Mouse (Mus musculus) layer of hippocampus, postnatal 10 days (tissue): ENCODE measurements around the gene Vmn2r7. TPM values are rescaled to one million over a fixed set of nuclear protein-coding genes. Genes with fewer than 3 reads are reported as not detected.
A peak's percentile ranks its signal among the peaks of the same experiment; 100 is the strongest.
"Not testable (repeated sequence)": the region's sequence is repeated elsewhere in the genome, so short reads cannot be mapped to it uniquely, and the experiment has no call there.

Experiments used
- DNase-seq, 2 experiments: peaks; one replicate each; pipeline ENCODE4 v3.0.0; 2021; ENCODE audit warnings: low spot score in 2 of 2
- long read RNA-seq: library from polyadenylated mRNA; stranded (forward); transcript quantifications from one replicate; pipeline ENCODE4 v2.0.0, GENCODE M21; 2023
- total RNA-seq, 2 experiments: library from RNA; stranded (reverse); gene quantifications; 2 replicates each; pipeline ENCODE4 v1.2.3; 2021

Gene Vmn2r7
- total RNA-seq: not detected
- long read RNA-seq: 0 reads

DNA sequence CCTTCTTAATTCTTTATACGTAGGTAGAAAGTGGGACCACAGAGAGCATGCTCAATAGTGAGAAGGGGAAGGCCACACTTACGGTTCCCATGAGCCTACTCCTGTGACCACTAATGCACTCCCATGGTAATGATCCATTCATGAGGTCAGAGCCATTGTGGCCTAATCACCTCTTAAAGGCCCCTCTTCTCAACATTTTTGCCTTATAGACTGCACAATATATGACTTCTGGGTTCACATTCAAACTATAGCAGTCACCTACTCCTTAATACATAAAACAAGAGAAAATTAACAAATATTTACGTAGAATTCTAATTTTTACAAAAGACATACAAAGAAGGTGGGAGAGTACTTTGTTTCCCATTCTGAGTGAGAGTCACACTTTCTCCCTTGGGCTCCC, at the start of gene Vmn2r7:
Gene Vmn2r7, minus strand, starts transcription at position 101 of the 400 bp plus-strand sequence.
- DNase-seq: not testable (repeated sequence)

- DNase-seq: no peak
Measured at GRCm38 (mm10) chr3:64889725-64890124, 45.2 kb upstream of the Vmn2r7 start.

- DNase-seq: no peak
Measured at GRCm38 (mm10) chr3:64878199-64878977, 33.8 kb upstream of the Vmn2r7 start.

DNA sequence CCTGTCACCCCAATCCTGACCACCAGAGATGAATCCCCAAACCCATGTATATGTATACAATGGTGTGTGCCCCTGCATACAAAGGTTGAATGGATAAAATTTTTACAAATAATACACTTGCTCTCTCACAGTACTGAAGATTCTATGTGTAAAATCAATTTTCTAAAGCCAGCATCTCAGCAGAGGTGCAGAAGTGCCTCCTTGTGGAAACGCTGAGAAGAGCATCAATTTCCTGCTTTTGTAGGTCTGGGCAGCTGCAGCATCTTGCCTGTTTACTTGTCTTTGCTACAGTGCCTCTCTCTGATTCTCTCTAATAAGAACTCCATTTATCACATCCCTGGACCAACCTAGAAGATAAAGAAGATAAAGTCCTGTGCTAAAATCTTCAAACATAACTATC, 32.1 kb upstream of the Vmn2r7 start:
- DNase-seq: peak; percentile 13 to 35

- DNase-seq: no peak
Measured at GRCm38 (mm10) chr3:64842881-64843280, 1.7 kb downstream of the Vmn2r7 start.

DNA sequence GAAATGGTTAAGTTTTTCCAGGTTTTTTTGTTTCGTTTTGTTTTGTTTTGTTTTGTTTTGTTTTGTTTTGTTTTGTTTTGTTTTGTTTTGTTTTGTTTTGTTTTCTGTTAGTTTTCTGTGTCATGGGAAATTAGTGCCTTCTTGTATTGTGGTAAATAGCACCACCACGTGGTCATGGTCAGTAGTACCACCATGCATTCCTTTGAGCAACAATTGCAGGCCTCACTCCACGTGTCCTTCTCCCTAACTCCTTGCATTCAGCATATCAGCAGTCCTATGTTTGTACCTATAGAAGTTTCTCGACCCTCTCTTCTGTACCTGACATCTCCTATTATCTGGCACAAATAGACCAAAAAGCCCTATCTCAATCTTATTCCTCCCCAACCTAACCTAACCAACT, 2.3 kb downstream of the Vmn2r7 start:
- peak; percentile 63 to 73 for DNase-seq

DNA sequence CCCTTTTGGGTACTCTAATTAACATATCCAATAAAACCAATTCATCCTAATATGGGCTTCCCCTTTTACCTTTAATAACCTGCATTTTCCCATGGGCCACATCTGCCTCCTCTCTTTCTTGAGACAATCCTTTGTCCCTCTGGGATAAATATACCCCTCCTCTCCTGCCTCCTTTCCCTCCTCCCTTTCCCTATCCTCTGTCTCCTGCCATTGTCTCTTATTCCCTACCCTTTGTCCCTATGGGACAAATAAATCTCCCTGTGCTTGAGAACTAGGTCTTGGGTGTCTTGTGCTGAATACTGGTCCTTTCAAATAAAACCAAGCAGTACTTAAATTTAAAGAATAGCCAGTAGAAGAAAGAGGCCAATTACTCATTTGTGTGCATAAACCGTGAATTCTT, 13.4 kb downstream of the Vmn2r7 start:
- no peak for DNase-seq

DNA sequence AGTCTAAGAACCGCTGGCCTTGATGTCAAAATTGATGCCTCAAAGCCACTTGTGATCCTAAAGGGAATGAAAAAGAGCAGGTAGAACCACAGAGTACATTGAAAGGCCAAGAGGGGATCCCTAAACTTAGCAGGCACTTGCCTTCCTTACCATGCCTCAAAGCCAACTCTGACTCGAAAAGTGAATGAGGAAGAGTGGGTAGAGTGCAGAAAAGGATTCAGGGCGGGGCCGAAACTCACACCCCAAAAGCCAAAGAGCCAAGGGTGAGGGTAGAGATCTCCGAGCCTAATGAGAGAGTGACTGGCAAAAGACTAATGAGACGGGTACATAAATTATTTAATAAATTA, 53.3 kb downstream of the Vmn2r7 start:
- DNase-seq: no peak

DNA sequence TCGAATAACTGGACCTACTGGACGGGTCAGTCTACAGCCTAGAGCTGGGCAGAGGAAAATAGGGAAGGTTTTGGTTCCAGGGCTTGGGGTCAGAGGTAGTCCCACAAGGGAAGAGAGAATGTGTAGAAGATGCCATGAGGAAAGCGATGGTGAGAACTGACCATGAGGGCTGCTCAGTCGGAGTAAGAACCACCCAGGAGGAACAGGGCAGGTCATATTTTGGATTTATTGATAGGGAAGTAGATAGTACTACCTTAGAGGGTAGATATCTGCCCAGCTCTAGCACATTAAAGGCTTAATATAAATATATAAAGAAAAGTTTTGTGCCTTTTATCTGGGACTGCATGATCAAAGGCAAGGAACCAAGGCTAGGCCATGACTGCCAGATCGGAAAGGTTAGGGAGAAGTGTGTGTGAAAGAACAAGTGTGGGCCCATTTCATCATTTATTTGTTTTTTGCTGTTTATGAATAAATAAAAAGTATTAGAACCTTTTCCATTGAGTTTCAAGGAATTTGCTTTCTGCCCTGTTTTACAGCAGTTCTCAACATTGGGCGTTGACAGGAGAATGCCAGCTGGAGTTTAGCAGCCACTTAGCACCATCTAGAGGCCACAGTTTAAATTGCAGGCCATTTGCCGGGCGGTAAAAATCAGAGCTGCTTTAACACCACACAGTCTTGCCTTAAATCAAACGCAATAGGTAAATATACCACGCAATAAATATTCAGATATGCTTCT, 53.9 kb downstream of the Vmn2r7 start:
- DNase-seq: peak; percentile 80 to 83

GRCm38 (mm10) chr3:64782901-64783300, 61.7 kb downstream of the Vmn2r7 start:
- DNase-seq: no peak

GRCm38 (mm10) chr3:64772132-64772531, 72.4 kb downstream of the Vmn2r7 start:
- DNase-seq: no peak

GRCm38 (mm10) chr3:64756145-64756544, 88.4 kb downstream of the Vmn2r7 start:
- peak; percentile 24 to 32 for DNase-seq

GRCm38 (mm10) chr3:64727187-64727970, 117.2 kb downstream of the Vmn2r7 start:
- DNase-seq: not testable (repeated sequence)

DNA sequence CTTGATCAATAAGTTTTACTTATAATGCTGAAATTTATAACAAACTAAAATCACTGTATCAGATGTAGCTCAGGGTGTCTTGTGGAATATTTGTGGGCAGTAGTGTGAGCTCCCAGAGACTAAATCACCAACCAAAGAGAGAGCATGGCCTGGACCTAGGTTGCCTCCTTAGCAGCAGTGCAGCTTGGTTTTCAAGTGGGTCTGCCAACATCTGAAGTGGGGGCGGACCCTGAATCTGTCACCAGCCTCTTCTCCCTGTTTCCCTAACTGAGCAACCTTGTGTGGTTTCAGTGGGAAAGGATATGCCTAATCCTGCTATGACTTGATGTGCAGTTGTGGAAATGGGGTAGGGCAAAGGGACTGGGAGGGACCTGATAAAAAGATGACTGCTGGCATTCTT, 118.8 kb downstream of the Vmn2r7 start:
- not testable (repeated sequence) for DNase-seq

DNA sequence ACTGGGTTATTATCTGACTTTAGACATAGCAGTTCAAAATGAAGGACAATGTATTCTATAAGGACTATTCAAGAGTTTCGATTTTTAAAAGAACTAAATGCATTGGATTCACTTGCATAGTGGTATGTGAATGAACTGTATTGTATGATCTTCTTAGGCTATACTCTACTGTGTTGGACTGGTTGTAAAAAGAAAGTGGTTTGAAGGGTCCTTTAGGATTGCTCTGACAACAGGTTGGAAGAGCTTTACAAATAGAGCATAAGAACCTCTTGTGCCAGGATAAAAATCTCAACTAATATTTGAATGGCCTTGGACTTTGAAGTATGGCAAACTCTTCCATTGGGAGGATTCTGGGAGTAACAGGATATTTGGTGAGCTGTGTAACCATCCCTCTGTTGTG, 168.5 kb downstream of the Vmn2r7 start:
- not testable (repeated sequence) for DNase-seq
